Mouse (Mus musculus) hindbrain, embryonic 11.5 days (tissue): Measurements from ENCODE around the gene Gucy2f. TPM values are rescaled to one million over a fixed set of nuclear protein-coding genes. Genes with fewer than 3 reads are reported as not detected.
A peak's percentile ranks its signal among the peaks of the same experiment; 100 is the strongest.

Experiments used
- ATAC-seq: fragments of 200-750 bp; cut with Nextera tagmentation; 2 replicates; pipeline ENCODE4 v1.8.0; 2017; ENCODE audit warnings: mild to moderate bottlenecking, moderate TSS enrichment, moderate library complexity; ENCODE audit not compliant: low FRiP score
- DNase-seq: peaks from one replicate; pipeline ENCODE4 v3.0.0-alpha.2; 2015; ENCODE audit warnings: low spot score
- H3K27ac ChIP-seq: fragments of 300-500 bp; sonication (generic); 2 replicates; pipeline ENCODE4 v1.5.1; 2014; ENCODE audit warnings: mild to moderate bottlenecking, low read depth, low read length
- H3K27me3 ChIP-seq: fragments of 300-500 bp; sonication (generic); 2 replicates; pipeline ENCODE4 v1.6.1; 2014; ENCODE audit warnings: mild to moderate bottlenecking, low read length, moderate library complexity, mixed read lengths; ENCODE audit not compliant: control insufficient read depth, insufficient read depth
- H3K36me3 ChIP-seq: fragments of 300-500 bp; sonication (generic); 2 replicates; pipeline ENCODE4 v1.6.1; 2014; ENCODE audit warnings: mild to moderate bottlenecking, low read length, moderate library complexity, mixed read lengths; ENCODE audit not compliant: control insufficient read depth, insufficient read depth
- H3K4me1 ChIP-seq: fragments of 300-500 bp; sonication (generic); replicated peaks from 2 replicates; pipeline ENCODE4 v1.6.1; 2014; ENCODE audit warnings: low read length, mixed read lengths; ENCODE audit not compliant: control insufficient read depth, insufficient read depth
- H3K4me2 ChIP-seq: fragments of 300-500 bp; sonication (generic); replicated peaks from 2 replicates; pipeline ENCODE4 v1.6.1; 2014; ENCODE audit warnings: mild to moderate bottlenecking, low read depth, low read length
- H3K4me3 ChIP-seq: fragments of 300-500 bp; sonication (generic); 2 replicates; pipeline ENCODE4 v1.5.1; 2014; ENCODE audit warnings: low read depth, low read length
- H3K9ac ChIP-seq: fragments of 300-500 bp; sonication (generic); 2 replicates; pipeline ENCODE4 v1.6.1; 2014; ENCODE audit warnings: low read depth, low read length
- H3K9me3 ChIP-seq: fragments of 300-500 bp; sonication (generic); 2 replicates; pipeline ENCODE4 v1.6.1; 2016; ENCODE audit warnings: low read length; ENCODE audit not compliant: control insufficient read depth
- WGBS: fragments of 180-500 bp; shearing (Covaris S2); extraction: QIAGEN DNeasy Blood & Tissue Kit; methylation state at CpG from one replicate; pipeline ENCODE4 v1.1.7; 2014; 5-methylcytosine and 5-hydroxymethylcytosine counted together
- polyA plus RNA-seq: library from polyadenylated mRNA; unstranded; fragments of >200 nt; fragmentation: Nextera tagmentation; extraction: Ambion mirVana; gene quantifications from 2 replicates; pipeline ENCODE4 v1.2.1, GENCODE M21; 2014

The Gucy2f gene
- polyA plus RNA-seq, 1 experiment from 2014 or later = not detected

DNA sequence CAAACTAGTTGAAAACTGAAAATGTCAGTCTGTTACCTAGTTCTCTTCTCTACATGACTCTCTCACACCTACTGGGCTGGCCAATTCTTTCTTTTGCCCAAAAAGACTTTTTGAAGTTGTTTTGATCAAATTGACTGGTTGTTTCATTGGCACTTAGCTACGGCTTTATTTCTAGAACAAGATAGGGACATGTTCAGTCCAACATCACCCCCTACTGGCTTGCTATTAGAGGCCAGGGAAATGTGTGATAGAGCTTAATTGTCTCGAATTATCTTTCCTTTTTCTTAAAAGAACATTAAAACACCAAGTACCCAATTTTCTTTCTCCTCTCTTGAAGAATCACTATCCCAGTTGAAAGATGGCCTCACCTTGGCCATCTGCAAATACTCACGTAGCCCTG is 99.8 kb downstream of the Gucy2f start:
- no peaks in the 10 kb centered on the region for H3K36me3 ChIP-seq
- no peaks in the 10 kb centered on the region for H3K9me3 ChIP-seq
- no peak overlapping the region for H3K4me3 ChIP-seq
- ATAC-seq (no peak), DNase-seq (peak; percentile 41)
- no peak overlapping the region for H3K27ac ChIP-seq
- no peaks in the 10 kb centered on the region for H3K27me3 ChIP-seq
- no peak overlapping the region for H3K4me2 ChIP-seq
- 56% methylated on average over 3 of the region's 3 CpGs for WGBS
- H3K4me1 ChIP-seq = no peaks in the 10 kb centered on the region
- no peak overlapping the region for H3K9ac ChIP-seq

DNA sequence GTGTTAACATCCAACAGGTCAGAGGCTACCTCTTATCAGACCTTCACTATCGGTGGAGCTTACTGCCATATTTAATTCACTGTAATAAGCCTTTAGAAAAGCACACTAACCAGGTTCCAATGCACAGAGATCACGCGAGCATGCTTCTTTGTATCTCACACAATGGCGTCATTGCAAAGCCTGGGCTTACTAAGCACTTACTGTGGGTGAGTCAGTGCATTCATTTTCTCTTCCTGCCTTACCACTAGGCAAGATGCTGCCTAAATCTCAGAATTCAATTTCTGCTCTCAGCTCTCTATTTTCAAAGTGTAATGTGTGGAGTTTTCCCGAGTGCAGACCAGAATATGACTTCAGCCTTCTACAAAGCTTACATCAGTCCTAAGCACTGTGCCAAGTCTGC is 101.2 kb downstream of the Gucy2f start:
- 81% methylated on average over 5 of the region's 5 CpGs for WGBS
- no peak overlapping the region for H3K9ac ChIP-seq
- no peaks in the 10 kb centered on the region for H3K27me3 ChIP-seq
- H3K4me3 ChIP-seq = no peak overlapping the region
- no peaks in the 10 kb centered on the region for H3K9me3 ChIP-seq
- H3K4me1 ChIP-seq = no peaks in the 10 kb centered on the region
- DNase-seq (no peak), ATAC-seq (no peak)
- H3K27ac ChIP-seq = no peak overlapping the region
- H3K4me2 ChIP-seq = no peak overlapping the region
- no peaks in the 10 kb centered on the region for H3K36me3 ChIP-seq

- H3K4me2 ChIP-seq = no peak overlapping the region
- no peaks in the 10 kb centered on the region for H3K36me3 ChIP-seq
- H3K9me3 ChIP-seq = no peaks in the 10 kb centered on the region
- H3K9ac ChIP-seq = no peak overlapping the region
- no peaks in the 10 kb centered on the region for H3K4me1 ChIP-seq
- H3K4me3 ChIP-seq = no peak overlapping the region
- peaks cover 7% of the 10 kb centered on the region; the same call in 1 of the 2 replicates for H3K27me3 ChIP-seq
- DNase-seq (no peak), ATAC-seq (no peak)
- WGBS = 84% methylated on average over 3 of the region's 3 CpGs
- no peak overlapping the region for H3K27ac ChIP-seq
Measured at GRCm38 (mm10) chrX:142062585-142062984, 134.1 kb downstream of the Gucy2f start.

Other genes starting within 250 kb of the Gucy2f start
- gene Nxt2, start 29.8 kb upstream of the Gucy2f start, polyA plus RNA-seq = 12.8 and 13.0 TPM in 2 replicates
- gene Kcne1l, start 109.4 kb upstream of the Gucy2f start, polyA plus RNA-seq = 30.6 and 31.2 TPM in 2 replicates
- gene Acsl4, start 193.6 kb upstream of the Gucy2f start, polyA plus RNA-seq = 28.0 and 31.6 TPM in 2 replicates